Mouse (Mus musculus) bone marrow macrophage, adult 2 months (primary cell): Measurements from ENCODE around the gene Morn3. TPM values are rescaled to one million over a fixed set of nuclear protein-coding genes. Genes with fewer than 3 reads are reported as not detected.

Source experiments
- H3K27ac ChIP-seq: 2 replicates; pipeline ENCODE4 v1.5.1; 2012; ENCODE audit warnings: low read depth, low read length; ENCODE audit not compliant: insufficient read depth
- H3K4me1 ChIP-seq: 2 replicates; pipeline ENCODE4 v1.6.1; 2012; ENCODE audit warnings: low read length; ENCODE audit not compliant: control insufficient read depth, insufficient read depth
- H3K4me3 ChIP-seq: 2 replicates; pipeline ENCODE4 v1.5.1; 2012; ENCODE audit warnings: mild to moderate bottlenecking, low read length, moderate library complexity; ENCODE audit not compliant: insufficient read depth
- CTCF ChIP-seq: IDR thresholded peaks from 2 replicates; pipeline ENCODE4 v1.5.1; 2012; ENCODE audit warnings: low read depth, mild to moderate bottlenecking, low read length, moderate library complexity
- POLR2A ChIP-seq: IDR thresholded peaks from 2 replicates; pipeline ENCODE4 v1.6.1; 2012; ENCODE audit warnings: mild to moderate bottlenecking, low read depth, low read length, borderline replicate concordance
- polyA plus RNA-seq: library from polyadenylated mRNA; stranded (reverse); fragments of >200 nt; gene quantifications from 2 replicates; pipeline ENCODE4 v1.2.4, GENCODE M21; 2012; ENCODE audit not compliant: missing spikeins, insufficient read depth, insufficient read length

Morn3 gene
- polyA plus RNA-seq = not detected in 2 replicates

DNA sequence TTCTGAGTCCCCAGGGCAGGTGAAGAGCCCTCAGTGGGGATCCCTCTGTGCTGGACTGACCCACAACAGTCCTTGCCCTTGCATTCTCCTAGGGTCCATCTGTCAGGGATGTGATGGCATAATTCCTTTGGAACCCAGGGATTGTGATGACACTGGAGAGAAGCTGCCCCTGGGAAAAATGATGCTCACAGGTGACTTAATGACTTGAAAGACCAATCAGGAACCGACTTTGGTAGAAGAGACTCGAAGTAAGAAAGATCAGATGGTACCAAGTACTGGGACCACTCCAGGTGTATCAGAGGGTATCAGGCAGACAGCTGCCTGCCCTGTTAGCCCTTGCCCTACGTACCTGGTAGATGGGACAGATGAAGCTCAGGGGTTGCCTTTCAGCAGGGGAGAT, at the start of gene Morn3:
Morn3 (minus strand) TSS at position 101 of the 400 bp plus-strand sequence.
- no peak for TF ChIP-seq POLR2A
- TF ChIP-seq CTCF = no peak

GRCm38 (mm10) chr5:123096299-123096698, 49.5 kb upstream of the Morn3 start:
- Histone ChIP-seq H3K4me3 (no peak overlapping the region), H3K4me1 (no peaks in the 10 kb centered on the region), H3K27ac (no peak overlapping the region)
- TF ChIP-seq POLR2A = no peak
- TF ChIP-seq CTCF = no peak

More for the DNA sequence above, at the start of gene Morn3:
- no peaks in the 10 kb centered on the region for H3K4me1 ChIP-seq
- H3K4me3 ChIP-seq = no peak within 1 kb of the TSS
- no peak within 1 kb of the TSS for H3K27ac ChIP-seq

- 0 out of 2 replicates have a peak, but pooled peaks have one; percentile 7 for TF ChIP-seq CTCF
- TF ChIP-seq POLR2A = no peak
- Histone ChIP-seq H3K27ac (no peak overlapping the region), H3K4me1 (no peaks in the 10 kb centered on the region), H3K4me3 (no peak overlapping the region)
Measured at GRCm38 (mm10) chr5:123094238-123094991, 47.6 kb upstream of the Morn3 start.

DNA sequence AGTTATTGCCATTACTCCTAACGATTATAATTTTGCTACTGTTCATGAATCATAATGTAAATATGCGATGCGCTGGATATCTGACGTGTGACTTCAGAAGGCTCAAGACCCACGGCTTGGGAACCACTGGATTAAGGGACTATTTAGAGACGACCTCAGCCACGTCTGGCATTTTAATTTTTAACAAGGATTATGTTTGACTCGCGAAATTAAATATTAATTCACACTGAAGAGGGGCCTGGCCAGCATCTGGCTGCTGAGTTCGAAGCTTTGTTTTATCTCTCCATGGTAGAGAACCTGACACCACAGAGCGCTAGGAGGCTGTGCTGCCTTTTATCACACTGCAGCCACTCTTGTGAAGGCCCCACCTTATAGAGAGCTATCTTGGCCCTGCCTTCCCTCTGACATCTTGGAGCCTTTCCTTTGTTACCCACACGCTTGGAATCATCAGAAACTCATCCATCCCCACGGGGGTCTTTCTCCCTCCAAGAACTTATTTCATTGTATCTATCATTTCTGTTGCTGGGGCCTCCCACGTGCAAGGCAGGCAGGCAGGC, 46.3 kb upstream of the Morn3 start:
- Histone ChIP-seq H3K4me1 (peaks cover 4% of the 10 kb centered on the region; the same call in 1 of the 2 replicates), H3K27ac (no peak overlapping the region), H3K4me3 (no peak overlapping the region)
- no peak for TF ChIP-seq POLR2A

- H3K4me3 ChIP-seq = no peak overlapping the region
- no peak overlapping the region for H3K27ac ChIP-seq
- peaks cover 16% of the 10 kb centered on the region for H3K4me1 ChIP-seq
- TF ChIP-seq POLR2A (no peak), CTCF (no peak)
Measured at GRCm38 (mm10) chr5:123090560-123091306, 43.9 kb upstream of the Morn3 start.

- Histone ChIP-seq H3K27ac (no peak overlapping the region), H3K4me1 (peaks cover 20% of the 10 kb centered on the region), H3K4me3 (no peak overlapping the region)
- TF ChIP-seq POLR2A (no peak), CTCF (no peak)
Measured at GRCm38 (mm10) chr5:123088784-123089183, 42.0 kb upstream of the Morn3 start.

DNA sequence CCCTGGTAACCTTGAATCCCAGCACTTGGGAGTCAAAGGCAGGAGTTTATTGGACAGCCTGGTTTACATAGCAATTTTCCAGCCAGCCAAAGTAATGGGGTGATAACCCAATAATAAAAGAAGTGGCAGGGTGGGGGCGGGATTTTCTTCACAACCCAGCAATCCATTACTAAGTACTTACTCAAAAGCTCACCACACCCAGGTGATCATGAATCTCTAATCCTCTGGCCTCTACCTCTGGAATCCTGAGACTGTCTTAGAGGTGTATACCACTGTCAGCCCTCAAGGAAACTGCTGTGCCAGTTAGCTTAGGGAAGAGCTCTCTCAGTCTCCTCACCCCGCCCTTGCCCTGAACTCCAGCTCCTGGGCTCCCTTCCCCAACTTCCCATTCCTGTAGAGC, 39.7 kb upstream of the Morn3 start:
- Histone ChIP-seq H3K4me1 (peaks cover 20% of the 10 kb centered on the region), H3K27ac (no peak overlapping the region), H3K4me3 (no peak overlapping the region)
- TF ChIP-seq POLR2A (no peak), CTCF (no peak)

DNA sequence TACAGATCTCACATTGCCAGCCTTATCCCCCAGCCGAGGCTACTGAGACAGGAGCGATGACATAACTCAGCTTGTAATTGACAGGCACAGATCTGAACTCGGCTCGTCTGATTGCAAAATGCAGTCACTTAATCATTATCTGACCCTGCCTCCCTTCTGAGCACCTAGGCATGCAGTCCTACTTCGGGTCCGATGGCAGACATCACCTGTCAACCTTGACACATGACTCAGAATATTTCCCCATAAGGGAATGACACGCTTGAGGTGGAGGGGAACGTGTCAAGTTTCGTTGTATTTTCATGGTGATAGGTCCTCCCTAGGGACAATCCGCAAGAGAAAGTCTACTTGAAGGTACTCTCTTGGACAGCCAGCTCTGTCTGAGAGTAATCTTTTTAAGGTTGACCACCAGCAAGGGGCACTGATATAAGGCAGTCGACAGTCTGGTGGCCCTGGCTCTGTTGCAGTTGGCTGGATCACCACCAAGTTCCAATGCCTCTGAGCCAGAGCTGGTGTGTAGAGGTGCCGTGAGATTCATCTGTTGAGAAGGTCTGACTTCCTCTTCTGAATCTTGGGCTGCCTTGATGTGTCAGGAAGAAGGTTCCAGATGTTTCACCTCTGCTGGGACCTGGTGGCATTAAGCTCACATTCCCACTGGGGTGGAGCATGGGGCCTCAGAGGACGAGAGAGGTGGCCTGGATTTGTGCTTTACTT, 36.7 kb upstream of the Morn3 start:
- no peak overlapping the region for H3K27ac ChIP-seq
- H3K4me3 ChIP-seq = no peak overlapping the region
- H3K4me1 ChIP-seq = peaks cover 24% of the 10 kb centered on the region
- TF ChIP-seq POLR2A (no peak), CTCF (no peak)

DNA sequence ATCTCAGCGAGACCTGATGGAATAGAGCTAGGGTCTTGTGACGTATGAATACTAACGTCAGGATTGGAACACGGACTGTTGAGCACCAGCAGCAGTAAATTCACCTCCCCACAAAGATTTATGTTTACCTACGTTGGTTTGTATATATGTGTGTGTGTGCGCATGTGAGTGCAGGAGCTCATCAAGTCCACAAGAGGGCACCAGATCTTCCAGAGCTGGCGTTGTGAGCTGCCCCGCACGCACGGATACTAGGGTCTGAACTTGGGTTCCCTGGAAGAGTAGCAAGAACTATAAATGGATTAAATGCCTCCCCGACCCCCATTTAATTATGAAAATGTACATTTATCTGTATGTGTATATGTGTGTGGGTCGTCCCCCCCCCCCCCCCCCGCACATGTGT, 33.7 kb upstream of the Morn3 start:
- Histone ChIP-seq H3K4me1 (peaks cover 26% of the 10 kb centered on the region), H3K4me3 (no peak overlapping the region), H3K27ac (no peak overlapping the region)
- no peak for TF ChIP-seq CTCF

- TF ChIP-seq CTCF (no peak), POLR2A (no peak)
- Histone ChIP-seq H3K27ac (peak overlapping the region; percentile 65), H3K4me3 (peak overlapping the region; percentile 38), H3K4me1 (peaks cover 29% of the 10 kb centered on the region)
Measured at GRCm38 (mm10) chr5:123080041-123080440, 33.2 kb upstream of the Morn3 start.
